ENCODE assay signal across 11 mouse cellular contexts in genomic region chr19:44111706-44112105, GRCm38 (mm10). TPM values are rescaled to one million over a fixed set of nuclear protein-coding genes. Genes with fewer than 3 reads are reported as not detected.
DNase-seq lines count a peak whose midpoint lies in the region; ATAC-seq and TF ChIP-seq lines count a peak whose summit lies in the region.
"Had no signal": no experiment of that assay in that cellular context is flagged by ENCODE, and none has a peak within 500 bp of the region (broad histone marks: within the 10 kb centered on the region; RNA-seq: fewer than 3 reads in every experiment).

No protein-coding gene starts in this region.

- peaks cover 79% of the 10 kb centered on the region for H3K36me3 ChIP-seq in G1E (replicated peaks)

- ATAC-seq in G1E (ENCODE audit: extremely low read depth, insufficient number of reproducible peaks, low FRiP score, poor library complexity, severe bottlenecking) = no peak
- ATAC-seq: intestine, embryonic 16.5 days had no signal

- H3K4me1 ChIP-seq in G1E (ENCODE audit: insufficient read depth, low read depth, low read length) = peaks cover 17% of the 10 kb centered on the region

- H3K27ac ChIP-seq in layer of hippocampus, adult 2 months = no peak overlapping the region
- H3K27ac ChIP-seq: liver, embryonic 15.5 days had no signal

- no peak overlapping the region for H3K4me3 ChIP-seq in layer of hippocampus, adult 2 months
- no peak overlapping the region for H3K4me3 ChIP-seq in G1E (ENCODE audit: low read depth, low read length)
- H3K4me3 ChIP-seq: liver, embryonic 15.5 days had no signal

- H3K27me3 ChIP-seq in G1E (ENCODE audit: insufficient read depth, low read length) = no peaks in the 10 kb centered on the region
- H3K27me3 ChIP-seq: liver, embryonic 15.5 days had no signal

- TF ChIP-seq CTCF in layer of hippocampus, adult 2 months (conservative IDR thresholded peaks at IDR 0.05) = peak; percentile 54
- TF ChIP-seq CTCF in G1E (IDR thresholded peaks at IDR 0.05; ENCODE audit: low read depth, low read length) = 0 out of 2 replicates have a peak, but pooled peaks have one; percentile 18

- H3K9me3 ChIP-seq in G1E (replicated peaks) = no peaks in the 10 kb centered on the region
- H3K9me3 ChIP-seq: liver, embryonic 15.5 days had no signal

- peak; percentile 10 for DNase-seq in adrenal gland, postnatal 14 days
- no peak for DNase-seq in adrenal gland, postnatal 36 days
- no peak for DNase-seq in layer of hippocampus, adult 2 months (ENCODE audit: low spot score in 2 of 2)
- no peak for DNase-seq in layer of hippocampus, adult 11-12 months (ENCODE audit: low spot score)
- DNase-seq in G1E (ENCODE audit: low spot score) = no peak
- peak; percentile 28 for DNase-seq in induced T-regulatory cell, adult 2 months (ENCODE audit: low read depth)
- no peak for DNase-seq in urinary bladder, adult 18-20 months (ENCODE audit: low spot score in 2 of 2)
- DNase-seq in layer of hippocampus, postnatal 36 days = no peak
- DNase-seq: thymus, adult 2 months had no signal

RNA-seq across cellular contexts. Expression of gene Chuk, which starts 4.4 kb away (rescaled TPM):
- total RNA-seq in adrenal gland, postnatal 14 days (2021) = 60.3 and 61.7 TPM in 2 replicates
- 10 to 100 TPM; 57.3 to 92.5 TPM for total RNA-seq in adrenal gland, postnatal 36 days (2021)
- 10 to 100 TPM; 47.1 to 58.0 TPM for total RNA-seq in layer of hippocampus, adult 2 months (2021)
- 48.4 and 54.9 TPM in 2 replicates for total RNA-seq in G1E (2014; fragmentation: Nextera tagmentation)
- total RNA-seq in G1E (2017) = 77.6 and 94.1 TPM in 2 replicates
- polyA plus RNA-seq in G1E (2012) = 13.8 and 14.3 TPM in 2 replicates
- 10 to 100 TPM; 51.1 to 53.6 TPM for total RNA-seq in layer of hippocampus, postnatal 36 days (2021)

RNA-seq across cellular contexts. Expression of gene Cwf19l1, which starts 24.0 kb away (rescaled TPM):
- total RNA-seq in adrenal gland, postnatal 14 days (2021) = 20.4 and 27.1 TPM in 2 replicates
- 10 to 100 TPM; 19.3 to 31.7 TPM for total RNA-seq in adrenal gland, postnatal 36 days (2021)
- total RNA-seq in layer of hippocampus, adult 2 months (2021) = 10 to 100 TPM; 18.0 to 19.4 TPM
- total RNA-seq in G1E (2014; fragmentation: Nextera tagmentation) (23.0 and 35.2 TPM in 2 replicates), G1E (2017) (24.5 and 35.3 TPM in 2 replicates)
- 5.4 and 7.4 TPM in 2 replicates for polyA plus RNA-seq in G1E (2012)
- total RNA-seq in layer of hippocampus, postnatal 36 days (2021) = 10 to 100 TPM; 18.1 to 19.2 TPM

RNA-seq across cellular contexts. Expression of gene Bloc1s2, which starts 34.5 kb away (rescaled TPM):
- total RNA-seq in adrenal gland, postnatal 14 days (2021) = 27.5 and 34.5 TPM in 2 replicates
- total RNA-seq in adrenal gland, postnatal 36 days (2021) = 10 to 100 TPM; 26.0 to 26.9 TPM
- total RNA-seq in layer of hippocampus, adult 2 months (2021) = 10 to 100 TPM; 58.3 to 60.8 TPM
- 51.8 and 70.5 TPM in 2 replicates for total RNA-seq in G1E (2014; fragmentation: Nextera tagmentation)
- 95.4 and 102 TPM in 2 replicates for total RNA-seq in G1E (2017)
- 302 and 361 TPM in 2 replicates for polyA plus RNA-seq in G1E (2012)
- 10 to 100 TPM; 62.2 to 66.8 TPM for total RNA-seq in layer of hippocampus, postnatal 36 days (2021)

RNA-seq across cellular contexts. Expression of gene Erlin1, which starts 42.1 kb away (rescaled TPM):
- total RNA-seq in adrenal gland, postnatal 14 days (2021) = 18.4 and 20.0 TPM in 2 replicates
- total RNA-seq in adrenal gland, postnatal 36 days (2021) = 10 to 100 TPM; 15.8 to 32.5 TPM
- 10 to 100 TPM; 17.8 to 20.4 TPM for total RNA-seq in layer of hippocampus, adult 2 months (2021)
- 21.7 and 24.5 TPM in 2 replicates for total RNA-seq in G1E (2014; fragmentation: Nextera tagmentation)
- 11.0 and 12.8 TPM in 2 replicates for total RNA-seq in G1E (2017)
- 7.1 and 8.2 TPM in 2 replicates for polyA plus RNA-seq in G1E (2012)
- total RNA-seq in layer of hippocampus, postnatal 36 days (2021) = 10 to 100 TPM; 20.1 to 21.5 TPM

Comparison
In these comparisons a context has a peak if more than half of its experiments do, and no peak if none do; other contexts are left out.
1. DNase-seq: peak in adrenal gland, postnatal 14 days (single experiment) and induced T-regulatory cell, adult 2 months (single experiment); none in adrenal gland, postnatal 36 days (0 of 2), layer of hippocampus, adult 2 months (0 of 2), layer of hippocampus, adult 11-12 months (single experiment), G1E (single experiment), urinary bladder, adult 18-20 months (0 of 2) and layer of hippocampus, postnatal 36 days (0 of 2).